Mouse (Mus musculus) ES-Bruce4 (cell line): ENCODE data around the gene Ttll11.

Source experiments
- CTCF ChIP-seq: IDR thresholded peaks from one replicate; pipeline ENCODE4 v1.8.1; 2011; ENCODE audit warnings: low read depth, low read length
- EP300 ChIP-seq: IDR thresholded peaks from 2 replicates; pipeline ENCODE4 v1.6.1; 2011; ENCODE audit warnings: low read depth, low read length; ENCODE audit not compliant: insufficient read depth
- POLR2A ChIP-seq: IDR thresholded peaks from one replicate; pipeline ENCODE4 v1.8.1; 2011; ENCODE audit warnings: low read length; ENCODE audit not compliant: insufficient read depth

- TF ChIP-seq POLR2A (no peak), CTCF (no peak), EP300 (no peak)
Measured at GRCm38 (mm10) chr2:35715485-35715884, 264.2 kb downstream of the Ttll11 start.
